Mouse (Mus musculus) CD4-positive, CD25-positive, alpha-beta regulatory T cell, adult 2 months (primary cell): Measurements from ENCODE around the gene Ccdc173.
"Not testable (repeated sequence)": the region's sequence is repeated elsewhere in the genome, so short reads cannot be mapped to it uniquely, and the experiment has no call there.

ENCODE experiments used
- DNase-seq: peaks from one replicate; pipeline ENCODE4 v3.0.0-alpha.2; 2012; ENCODE audit warnings: low read depth, low spot score

Gene Ccdc173

DNA sequence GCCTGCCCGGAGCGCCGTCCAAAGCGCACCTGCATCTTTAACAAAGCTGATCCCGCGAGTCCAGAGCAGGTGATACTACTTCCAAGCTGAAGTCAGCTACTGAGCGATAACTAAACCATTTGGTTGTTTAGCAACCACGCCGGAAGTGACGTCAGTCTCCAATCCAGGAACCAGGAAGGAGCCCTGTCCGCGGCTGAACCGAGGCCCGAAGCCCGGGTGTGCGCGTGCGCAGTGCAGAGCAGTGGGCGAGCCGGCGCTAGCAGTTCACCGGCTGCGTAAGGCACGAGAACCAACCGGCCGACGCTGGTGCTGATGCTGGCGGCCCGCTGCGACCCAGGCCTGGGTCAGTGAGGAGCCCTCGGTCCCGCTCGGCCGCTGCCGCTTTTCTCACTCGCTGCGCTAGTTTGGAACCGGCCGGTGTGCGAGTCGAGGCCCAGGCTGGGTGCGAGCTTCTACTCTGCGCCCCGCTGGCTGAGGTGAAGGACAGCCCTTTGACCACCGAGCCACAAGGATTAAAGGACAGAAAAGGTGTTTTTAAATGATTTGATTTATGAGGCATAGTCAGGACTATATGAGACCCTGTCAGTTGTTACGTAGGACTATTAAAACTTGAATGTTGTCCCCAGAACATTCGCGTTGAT lies at the start of gene Ccdc173, which contains the start of gene Phospho2:
Ccdc173 (minus strand) TSS at position 147 of the 641 bp plus-strand sequence.
Phospho2 (plus strand) TSS at position 195 of the 641 bp plus-strand sequence.
- DNase-seq = peak; percentile 99

DNA sequence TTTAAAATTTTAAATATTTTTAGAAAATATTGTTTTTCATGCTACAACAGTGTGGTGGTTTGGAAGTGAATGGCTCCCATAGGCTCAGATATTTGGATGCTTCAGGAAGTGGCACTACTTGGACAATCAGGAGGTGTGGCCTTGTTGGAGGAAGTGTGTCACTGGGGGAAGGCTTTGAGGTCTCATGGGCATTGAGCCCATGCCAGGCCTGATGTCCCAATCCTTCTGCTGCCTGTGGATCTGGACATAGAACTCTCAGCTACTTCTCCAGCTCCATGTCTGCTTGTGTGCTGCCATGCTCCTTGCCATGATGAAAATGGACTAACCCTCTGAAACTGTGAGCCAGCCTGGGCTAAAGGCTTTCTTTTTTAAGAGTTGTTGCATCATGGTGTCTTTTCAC lies 49.3 kb upstream of the Ccdc173 start:
- no peak for DNase-seq

DNA sequence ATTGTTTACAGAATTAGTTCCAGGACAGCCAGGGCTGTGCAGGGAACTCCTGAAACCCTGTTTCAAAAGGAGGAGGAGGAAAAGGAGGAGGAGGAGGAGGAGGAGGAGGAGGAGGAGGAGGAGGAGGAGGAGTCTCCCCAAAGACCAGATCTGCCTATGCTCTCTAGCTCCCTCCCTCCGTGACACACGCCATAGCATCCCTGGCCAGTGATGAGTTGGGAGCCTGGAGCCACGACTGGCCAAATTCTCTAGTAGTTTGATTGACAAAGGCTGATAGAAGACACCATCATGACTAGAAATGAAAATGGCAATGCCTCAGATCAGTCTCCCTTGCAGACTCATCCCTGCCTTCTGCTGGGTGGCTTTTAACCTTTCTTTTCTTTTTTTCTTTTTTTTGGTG lies 48.6 kb upstream of the Ccdc173 start:
- no peak for DNase-seq

GRCm38 (mm10) chr2:69837244-69837967 lies 48.0 kb upstream of the Ccdc173 start:
- DNase-seq = no peak

DNA sequence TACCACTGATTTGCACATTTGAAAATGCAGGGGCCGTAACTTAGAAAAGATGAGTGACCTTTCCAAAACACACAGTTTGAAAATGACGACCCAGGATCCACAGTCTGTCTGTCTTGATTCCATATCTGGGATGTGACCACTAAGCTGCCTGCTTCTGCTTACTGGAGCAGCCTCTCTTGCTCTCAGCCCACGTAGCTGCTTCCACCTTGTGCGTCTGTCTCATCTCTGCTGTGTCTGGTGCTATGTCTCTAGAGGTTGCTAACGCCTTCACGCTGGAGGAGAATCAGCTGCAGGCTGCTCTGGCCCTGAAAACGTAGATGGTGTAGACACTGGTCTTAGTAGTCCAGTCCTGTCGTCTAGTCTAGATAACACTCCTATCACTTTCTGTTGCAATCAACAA lies 40.7 kb upstream of the Ccdc173 start:
- DNase-seq = no peak

GRCm38 (mm10) chr2:69829680-69830079 lies 40.3 kb upstream of the Ccdc173 start:
- no peak for DNase-seq

DNA sequence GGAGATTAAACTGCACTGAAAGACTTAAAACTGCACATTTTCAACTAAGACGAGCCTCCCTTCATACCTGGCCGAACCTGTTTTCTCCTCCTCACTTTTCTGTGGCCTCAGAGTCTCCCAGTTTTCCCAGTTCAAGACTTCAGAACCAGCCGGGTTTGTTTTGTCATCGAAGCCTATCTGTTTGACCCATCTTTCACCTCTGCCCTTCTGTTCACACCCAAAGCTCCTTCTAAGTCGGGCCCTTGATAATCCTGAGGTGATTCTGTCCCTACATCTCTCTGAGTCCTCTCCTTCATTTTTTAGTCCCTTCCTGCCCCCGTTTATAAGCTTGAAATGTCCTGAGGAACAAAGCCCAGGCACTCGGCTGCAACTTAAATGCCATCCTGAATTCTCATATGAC lies 38.7 kb upstream of the Ccdc173 start:
- DNase-seq = no peak

GRCm38 (mm10) chr2:69826380-69826779 lies 37.0 kb upstream of the Ccdc173 start:
- no peak for DNase-seq

DNA sequence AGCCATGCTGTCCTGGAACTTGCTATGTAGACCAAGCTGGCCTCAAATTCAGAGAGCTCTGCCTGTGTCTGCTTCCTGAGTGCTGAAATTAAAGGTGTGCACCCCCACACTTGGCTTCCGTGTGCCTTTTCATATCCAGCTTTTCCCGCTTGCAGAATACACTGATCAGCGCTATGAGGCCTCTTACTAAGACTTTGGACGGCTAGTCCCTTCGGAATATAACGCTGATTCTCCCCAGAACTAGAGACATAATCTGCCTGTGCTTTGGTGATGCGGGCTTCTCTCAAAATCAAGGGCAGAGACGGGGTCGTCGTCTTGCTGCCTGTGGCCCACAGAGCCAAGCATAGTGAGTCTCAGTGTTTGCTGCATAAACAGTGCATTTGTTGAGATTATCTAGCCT lies 36.5 kb upstream of the Ccdc173 start:
- no peak for DNase-seq

GRCm38 (mm10) chr2:69823129-69823677 lies 33.8 kb upstream of the Ccdc173 start:
- peak; percentile 18 for DNase-seq

- DNase-seq = peak; percentile 22
Measured at GRCm38 (mm10) chr2:69822361-69823128, 33.2 kb upstream of the Ccdc173 start.

DNA sequence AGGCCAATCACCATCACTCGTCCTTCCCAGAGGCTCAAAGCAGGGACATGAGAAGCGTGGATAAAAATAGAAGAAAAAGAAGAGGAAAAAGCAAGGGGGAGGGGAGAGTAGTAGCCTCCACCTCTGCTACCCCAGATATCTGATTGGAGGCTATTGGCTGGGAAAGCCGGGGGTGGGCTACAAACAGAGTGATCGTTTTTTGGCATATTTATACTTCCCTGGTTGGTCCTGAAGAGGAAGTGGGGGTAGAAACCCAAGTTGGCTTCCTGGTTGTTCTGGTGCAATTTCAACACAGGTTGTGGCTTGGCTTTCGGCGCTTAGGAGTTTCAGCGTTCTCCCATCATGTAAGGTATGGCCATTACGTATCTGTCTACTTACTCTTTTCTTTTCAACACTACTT lies 32.3 kb upstream of the Ccdc173 start, which contains the start of gene Klhl23:
Klhl23 (plus strand) TSS at position 234 of the 400 bp plus-strand sequence.
- DNase-seq = peak; percentile 7

DNA sequence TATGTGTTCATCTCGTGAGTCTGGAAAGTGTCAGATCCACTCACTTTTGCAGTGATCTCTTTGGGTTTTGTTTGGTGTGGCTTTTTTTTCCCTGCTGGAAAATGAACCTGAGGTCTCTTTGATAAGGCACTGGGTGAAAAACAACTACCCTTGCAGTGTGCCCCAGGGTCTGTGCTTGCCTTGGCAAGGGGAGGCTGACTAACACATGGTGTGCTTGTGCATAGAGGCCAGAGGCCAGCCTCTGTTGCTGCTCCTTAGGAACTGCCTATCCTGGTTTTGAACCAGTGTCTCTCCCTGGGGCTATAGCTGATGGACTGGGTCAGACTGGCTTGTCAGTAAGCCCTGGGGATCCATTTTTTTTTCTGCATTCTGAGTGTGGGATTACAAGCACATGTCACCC lies 30.8 kb upstream of the Ccdc173 start:
- no peak for DNase-seq

- no peak for DNase-seq
Measured at GRCm38 (mm10) chr2:69818350-69819085, 29.1 kb upstream of the Ccdc173 start.

DNA sequence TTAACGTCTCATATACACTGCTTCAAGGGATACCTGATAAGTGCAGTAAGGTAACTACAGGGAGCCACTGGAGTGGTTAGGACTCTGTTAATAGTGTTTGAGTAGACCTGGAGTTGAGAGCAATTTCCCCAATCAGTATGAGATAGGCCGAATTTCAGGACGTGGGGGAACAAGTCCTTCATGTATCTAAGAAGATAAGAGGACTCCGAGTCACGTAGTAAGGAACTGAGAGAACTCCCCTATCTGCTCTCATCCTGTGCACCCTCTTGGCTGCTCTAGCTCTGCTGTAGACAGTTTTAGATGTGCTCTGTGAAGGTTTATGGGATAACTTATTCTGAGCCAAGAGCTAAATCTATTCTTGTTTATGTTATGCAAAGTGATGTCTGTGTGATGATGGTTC lies 27.2 kb upstream of the Ccdc173 start:
- DNase-seq = no peak

DNA sequence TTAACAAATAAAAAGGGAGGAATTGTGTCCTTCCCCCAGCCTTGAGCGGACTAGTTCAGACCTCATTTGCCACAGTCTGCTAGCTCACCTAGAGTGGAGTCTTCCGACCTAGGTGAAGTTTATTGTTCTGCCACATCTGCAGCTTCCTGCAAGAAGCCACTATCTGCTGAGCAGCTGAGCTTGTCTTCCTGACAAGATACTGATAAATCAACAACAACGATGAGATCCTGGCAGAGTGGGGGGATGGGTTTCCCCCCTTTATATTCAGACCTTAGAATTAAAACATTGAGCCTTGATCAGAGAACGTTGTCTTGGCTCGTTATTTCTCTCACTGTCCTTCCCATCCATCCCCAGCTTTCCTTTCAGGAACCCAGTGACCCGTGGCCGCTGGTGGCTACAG lies 22.0 kb upstream of the Ccdc173 start:
- not testable (repeated sequence) for DNase-seq

DNA sequence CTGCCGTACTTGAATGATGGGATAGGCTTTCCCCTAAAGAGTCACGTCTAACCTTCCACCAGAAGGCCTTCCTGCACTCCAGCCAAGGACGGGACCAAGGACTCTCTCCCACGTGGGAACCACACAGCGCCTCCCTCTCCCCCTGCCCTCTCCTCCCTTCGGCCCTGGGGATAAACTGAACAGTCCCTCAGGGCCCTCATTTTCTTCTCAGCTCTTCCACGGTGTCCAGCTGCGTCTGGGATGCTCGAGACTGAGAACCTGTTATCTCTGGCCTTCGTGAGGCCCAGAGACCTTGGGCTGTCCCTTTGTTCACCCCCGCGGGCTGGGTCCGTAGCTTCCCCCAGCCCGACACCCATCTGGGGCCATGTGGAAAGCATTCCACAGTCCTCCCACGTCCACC lies 20.8 kb upstream of the Ccdc173 start:
- DNase-seq = no peak

DNA sequence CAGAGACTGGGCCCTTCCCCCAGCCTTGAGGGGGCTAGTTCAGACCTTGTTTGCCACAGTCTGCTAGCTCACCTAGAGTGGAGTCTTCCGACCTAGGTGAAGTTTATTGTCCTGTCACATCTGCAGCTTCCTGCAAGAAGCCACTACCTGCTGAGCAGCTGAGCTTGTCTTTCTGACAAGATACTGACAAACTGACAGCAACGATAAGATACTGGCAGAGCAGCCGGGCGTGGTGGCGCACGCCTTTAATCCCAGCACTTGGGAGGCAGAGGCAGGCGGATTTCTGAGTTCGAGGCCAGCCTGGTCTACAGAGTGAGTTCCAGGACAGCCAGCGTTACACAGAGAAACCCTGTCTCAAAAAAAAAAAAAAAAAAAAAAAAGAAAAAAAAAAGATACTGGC lies 15.3 kb upstream of the Ccdc173 start:
- not testable (repeated sequence) for DNase-seq

DNA sequence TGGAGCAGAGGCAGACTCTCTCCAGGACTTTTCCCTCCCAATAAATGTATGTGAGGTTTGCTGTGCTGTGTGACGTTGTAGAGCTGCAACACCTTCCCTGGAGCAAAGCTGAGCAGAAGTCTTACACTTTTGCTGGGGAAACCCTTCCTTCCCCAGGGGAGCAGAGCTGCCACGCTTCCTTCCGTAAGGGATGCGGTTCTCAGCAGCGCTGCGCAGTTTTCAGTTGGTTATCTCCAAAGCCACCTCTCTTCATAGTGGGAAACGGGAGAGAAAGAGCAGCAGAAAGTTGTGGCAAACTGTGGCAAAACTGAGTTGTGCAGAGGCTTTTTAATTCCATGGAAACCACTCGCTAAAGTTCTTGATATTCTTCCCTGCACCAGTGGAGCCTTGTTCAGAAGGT lies 14.4 kb upstream of the Ccdc173 start:
- no peak for DNase-seq

DNA sequence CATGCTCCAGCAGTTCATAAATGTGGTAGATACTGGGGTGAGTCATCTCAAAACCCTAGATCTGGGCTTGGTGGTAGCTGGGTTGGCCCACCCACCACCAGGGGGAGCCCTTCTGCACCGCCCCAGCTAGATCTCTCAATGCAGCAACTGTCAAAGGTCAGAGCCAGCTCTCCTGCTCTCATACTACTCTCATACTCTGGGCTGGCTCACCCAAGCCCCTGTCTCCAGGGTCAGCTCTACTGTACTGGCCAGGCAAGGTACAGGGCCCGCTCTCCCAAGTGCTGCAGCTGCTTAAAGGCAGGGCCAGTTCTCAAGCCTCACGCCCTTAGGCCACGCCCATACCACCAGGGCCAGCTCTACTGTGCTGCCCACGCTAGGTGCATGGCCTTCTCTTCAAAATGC lies 13.5 kb upstream of the Ccdc173 start:
- peak; percentile 88 for DNase-seq

GRCm38 (mm10) chr2:69790722-69791121 lies 1.3 kb upstream of the Ccdc173 start:
- no peak for DNase-seq
